Mouse (Mus musculus) heart, adult 9 months (tissue): ENCODE data around the gene Rps11.
A peak's percentile ranks its signal among the peaks of the same experiment; 100 is the strongest.
"Not testable (repeated sequence)": the region's sequence is repeated elsewhere in the genome, so short reads cannot be mapped to it uniquely, and the experiment has no call there.

ENCODE experiments used
- DNase-seq, 2 experiments: peaks; one replicate each; pipeline ENCODE4 v3.0.0; 2022; ENCODE audit warnings: low spot score in 2 of 2

Rps11 gene

DNA sequence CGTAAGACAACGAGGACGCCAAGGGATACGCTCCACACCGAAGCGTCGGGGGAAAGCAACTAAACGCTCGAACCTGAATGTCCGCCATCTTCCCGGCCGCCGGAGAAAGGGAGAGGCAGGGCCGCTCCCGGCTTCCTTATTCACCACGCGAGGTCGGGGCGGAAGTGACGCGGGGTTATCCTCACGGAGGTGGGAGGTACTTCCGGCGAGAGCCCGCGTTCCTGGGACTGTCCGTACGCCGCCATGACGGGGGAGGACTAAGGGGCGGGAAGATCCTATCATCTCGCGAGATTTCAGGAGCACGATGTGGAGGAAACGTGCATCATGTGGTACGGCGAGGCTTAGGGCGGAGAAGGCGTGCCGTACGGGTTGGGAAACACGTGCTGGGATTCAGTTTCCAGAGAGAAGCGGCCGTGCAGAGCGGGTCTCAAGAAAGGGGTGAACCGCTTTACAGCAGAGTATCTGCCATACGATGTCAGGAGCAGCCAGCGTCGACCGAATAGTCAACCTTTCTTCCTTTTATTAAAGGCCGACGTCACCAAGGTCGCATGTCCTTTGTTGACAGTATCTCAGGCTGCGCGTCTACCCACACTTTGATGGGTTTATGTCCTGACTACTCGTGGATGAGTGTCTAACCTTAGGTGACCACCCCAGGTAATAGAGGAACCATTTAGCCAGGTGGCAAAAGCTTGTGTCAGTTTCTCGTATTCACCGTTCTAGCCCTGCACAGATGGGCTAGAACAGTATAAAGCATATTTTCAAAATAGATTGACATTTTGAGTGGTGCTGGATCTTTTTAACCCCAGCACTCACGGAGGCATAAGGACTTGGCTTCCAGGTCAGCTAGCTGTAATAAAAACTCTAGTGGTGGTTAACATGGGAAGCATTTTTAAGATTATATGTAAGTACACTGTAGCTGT, at the start of gene Rps11:
TSS of gene Rps11 (minus strand) at position 216 of the 920 bp plus-strand sequence.
- DNase-seq, result peak; percentile 99

DNA sequence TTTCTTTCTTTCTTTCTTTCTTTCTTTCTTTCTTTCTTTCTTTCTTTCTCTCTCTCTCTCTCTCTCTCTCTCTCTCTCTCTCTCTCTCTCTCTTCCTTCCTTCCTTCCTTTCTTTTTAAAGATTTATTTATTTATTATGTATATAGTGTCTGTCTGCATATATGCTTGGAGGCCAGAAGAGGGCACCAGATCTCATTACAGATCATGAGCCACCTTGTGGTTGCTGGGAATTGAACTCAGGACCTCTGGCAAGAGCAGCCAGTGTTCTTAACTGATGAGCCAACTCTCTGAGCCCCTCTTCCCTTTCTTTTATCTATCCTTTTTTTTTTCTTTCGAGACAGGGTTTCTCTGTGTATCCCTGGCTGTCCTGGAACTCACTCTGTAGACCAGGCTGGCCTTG, 49.5 kb upstream of the Rps11 start:
- DNase-seq, result not testable (repeated sequence)

DNA sequence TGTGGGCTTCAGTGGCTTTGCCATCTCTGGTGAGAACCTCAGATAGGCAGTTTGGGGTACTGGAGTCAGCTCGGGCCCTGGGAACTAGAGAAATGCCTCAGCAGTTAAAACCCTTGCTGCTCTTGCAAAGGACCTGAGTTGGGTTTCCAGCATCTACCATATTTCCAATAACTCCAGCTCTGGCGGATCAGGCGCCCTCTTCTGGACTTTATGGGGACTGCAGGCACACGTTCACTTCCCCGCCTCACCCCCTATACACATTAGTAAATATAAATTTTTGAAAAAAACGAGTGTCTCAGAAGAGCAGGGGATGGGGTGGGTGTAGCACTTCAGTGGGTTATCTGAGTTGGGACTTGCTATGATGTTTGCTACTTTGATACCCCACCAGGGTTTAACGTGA, 48.7 kb upstream of the Rps11 start:
- no peak for DNase-seq

DNA sequence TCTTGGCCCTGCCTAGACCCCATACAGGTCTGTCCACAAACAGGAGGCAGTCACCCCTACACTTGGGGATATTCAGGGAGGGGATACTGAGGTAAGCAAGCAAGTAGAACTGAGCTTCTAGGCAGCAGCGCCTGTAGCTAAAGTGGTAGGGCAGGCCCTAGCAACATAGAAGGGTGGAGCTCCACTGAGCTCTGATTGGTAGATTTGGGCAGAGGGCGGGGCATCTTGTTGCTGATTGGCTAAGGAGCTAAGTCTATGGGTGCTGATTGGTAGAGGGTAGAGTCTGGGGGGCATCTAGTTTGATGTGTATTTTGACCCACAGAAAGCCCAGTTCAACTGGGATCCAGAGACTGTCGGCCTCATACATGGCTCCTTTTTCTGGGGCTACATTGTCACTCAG, 45.3 kb upstream of the Rps11 start:
- no peak for DNase-seq

DNA sequence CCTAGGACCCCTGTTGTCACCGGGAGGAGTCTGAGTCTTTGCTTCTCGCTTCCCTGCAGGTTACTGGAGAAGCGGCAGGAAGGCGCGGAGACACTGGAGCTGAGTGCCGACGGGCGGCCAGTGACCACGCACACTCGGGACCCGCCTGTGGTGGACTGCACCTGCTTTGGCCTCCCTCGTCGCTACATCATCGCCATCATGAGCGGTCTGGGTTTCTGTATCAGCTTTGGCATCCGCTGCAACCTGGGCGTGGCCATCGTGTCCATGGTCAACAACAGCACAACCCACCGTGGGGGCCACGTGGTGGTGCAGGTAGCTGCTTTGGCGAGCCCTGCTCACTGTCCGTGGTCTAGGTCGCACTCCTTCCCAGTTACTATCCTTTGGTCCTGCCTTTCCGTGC, 44.4 kb upstream of the Rps11 start:
- no peak for DNase-seq

DNA sequence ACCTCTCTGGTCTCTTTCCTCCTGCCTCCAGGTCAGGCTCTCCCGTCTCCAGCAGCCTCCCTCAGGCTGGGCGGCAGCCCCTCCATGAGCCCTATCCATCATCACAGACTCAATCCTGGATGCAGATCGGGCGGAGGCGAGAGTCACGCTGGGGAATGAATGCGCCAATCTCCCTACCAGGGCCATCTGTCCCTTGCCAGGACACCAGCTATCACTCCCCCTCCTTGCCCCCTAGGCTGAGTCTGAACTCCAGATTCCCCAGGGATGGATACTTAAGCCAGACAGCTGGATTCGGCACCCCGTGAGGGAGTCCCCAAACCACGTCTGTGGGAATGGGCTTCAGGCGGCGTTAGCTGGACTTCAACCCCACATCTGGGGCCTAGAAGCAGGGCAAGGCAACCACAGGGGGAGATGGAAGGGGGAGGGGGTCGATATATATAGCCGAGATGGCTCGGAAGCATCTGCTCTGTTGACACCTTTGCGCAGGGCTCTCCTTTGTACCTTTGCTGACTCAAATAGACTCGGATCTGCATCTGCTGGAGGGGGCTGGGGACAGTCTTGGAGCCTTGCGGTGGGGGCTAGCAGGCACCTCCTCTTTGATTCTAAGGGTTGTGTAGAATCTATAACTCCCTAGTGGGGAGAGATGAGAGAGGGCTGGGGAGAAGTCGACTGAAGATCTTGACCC, 43.7 kb upstream of the Rps11 start:
- no peak for DNase-seq

DNA sequence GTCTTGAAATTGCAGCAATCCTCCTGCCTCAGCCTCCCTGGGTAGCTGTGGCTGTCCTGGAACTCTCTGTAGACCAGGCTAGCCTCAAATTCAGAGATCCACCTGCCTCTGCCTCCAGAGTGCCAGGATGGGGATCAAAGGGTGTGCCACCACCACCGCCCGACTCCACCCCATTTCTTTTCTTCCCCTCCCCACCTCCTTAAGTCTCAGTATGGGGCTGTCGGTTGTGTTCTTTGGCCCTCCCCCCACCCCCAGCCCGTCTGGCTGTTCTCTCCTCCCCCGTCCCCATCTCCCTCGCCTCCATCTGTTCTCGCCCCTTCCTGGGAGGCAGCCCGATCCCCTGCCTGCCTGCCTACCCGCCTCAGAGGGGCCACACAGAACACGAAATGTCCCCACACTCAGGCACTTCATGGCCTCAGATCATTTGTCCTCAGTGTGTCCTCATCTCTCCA, 42.7 kb upstream of the Rps11 start:
- no peak for DNase-seq

DNA sequence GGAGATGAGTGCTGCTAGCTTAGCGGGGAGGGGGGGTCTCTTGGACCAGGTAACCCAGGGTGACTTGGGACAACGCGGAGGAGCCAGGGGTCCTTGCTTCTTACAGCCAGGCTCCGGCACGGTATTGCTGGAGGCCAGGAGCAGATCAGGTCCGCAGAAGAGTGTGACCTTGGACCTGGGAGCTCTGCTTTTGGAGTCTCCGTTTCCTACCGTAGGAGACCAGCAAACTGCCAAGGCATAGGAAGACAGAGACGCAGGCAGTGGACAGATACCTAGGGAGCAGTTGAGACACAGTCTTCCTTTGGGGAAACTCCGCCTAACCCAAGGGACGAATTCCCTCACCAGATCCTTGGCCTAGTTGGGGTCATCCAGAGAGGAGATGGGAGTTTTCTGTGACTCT, 41.5 kb upstream of the Rps11 start:
- DNase-seq, result no peak

DNA sequence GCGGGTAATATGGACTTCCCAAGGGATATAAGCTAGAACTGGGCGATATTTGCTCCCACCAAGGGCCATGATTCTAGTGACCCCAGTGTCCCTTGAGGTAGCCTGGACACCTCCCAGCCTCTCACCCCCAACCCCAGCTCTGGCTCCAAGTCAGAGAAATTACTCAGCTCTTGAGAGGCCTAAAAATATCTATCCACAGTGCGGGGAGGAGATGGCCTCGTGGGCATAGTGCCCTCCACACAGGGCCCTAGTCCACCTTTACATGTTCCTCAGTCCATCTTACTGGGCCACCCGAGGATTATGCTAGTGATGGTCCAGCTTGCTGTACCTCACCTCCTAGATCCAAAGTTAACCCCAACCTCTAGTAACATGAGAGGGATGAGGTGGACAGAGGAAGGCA, 40.6 kb upstream of the Rps11 start:
- DNase-seq, result no peak

DNA sequence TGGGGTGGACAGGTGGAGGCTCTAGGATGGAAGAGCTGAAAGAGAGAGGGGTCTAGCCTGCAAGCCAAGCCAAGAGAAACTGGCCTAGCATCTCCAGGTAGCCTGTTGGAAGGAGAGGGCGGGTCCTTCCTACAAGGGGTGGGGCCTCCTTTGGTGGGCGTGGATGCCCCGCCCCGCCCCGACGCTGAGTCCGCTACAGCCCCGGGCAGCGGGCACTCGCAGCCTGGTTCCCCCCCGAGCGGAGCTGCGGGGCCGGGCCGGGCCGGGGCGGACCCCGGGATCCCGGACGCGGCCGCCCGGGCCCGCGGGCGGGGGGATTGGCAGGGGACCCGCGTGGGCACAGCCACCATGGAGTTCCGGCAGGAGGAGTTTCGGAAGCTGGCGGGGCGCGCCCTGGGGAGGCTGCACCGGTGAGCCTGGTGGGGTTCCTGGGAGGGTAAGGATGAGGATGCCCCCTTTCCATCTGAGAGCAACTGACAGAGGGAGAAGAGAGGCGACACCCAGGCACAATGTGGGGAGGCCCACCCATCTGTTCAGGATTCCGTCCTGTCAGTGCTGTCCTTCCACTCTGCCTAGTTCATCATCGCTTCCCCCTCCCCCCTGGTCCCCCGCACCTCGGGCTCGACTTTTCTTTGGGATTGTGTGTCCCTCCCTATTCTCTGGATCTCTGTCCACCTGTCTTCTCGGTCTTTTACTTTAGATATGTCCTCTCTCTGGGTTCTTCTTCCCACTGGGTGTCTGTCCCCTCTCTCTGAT, 39.7 kb upstream of the Rps11 start, which contains the start of gene Slc17a7:
TSS of gene Slc17a7 (plus strand) at position 215 of the 756 bp plus-strand sequence.
- no peak for DNase-seq

DNA sequence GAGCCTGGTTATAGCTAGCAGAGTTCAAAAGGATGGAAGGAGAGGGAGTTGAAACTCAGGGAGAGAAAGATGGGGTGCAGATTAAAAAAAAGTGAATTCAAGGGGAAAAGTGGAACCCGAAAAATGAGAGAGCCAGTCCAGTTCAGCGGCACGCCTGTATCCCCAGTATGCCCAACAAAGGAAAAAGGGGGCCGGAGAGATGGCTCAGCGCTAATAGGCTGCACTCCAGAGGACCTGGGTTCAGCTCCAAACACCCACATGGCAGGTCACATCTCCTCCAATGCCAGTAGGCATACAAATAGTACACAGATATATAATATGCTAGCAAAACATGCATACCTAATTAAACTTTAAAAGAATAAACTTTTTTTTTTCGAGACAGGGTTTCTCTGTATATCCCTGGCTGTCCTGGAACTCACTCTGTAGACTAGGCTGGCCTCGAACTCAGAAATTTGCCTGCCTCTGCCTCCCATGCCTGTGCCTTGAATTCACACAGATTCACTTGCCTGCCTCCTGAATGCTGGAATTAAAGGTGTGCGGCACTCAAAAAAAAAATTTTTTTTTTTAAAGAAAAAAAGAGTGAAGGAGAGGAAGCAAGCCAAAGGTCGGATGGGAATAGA, 38.9 kb upstream of the Rps11 start:
- DNase-seq, result no peak

DNA sequence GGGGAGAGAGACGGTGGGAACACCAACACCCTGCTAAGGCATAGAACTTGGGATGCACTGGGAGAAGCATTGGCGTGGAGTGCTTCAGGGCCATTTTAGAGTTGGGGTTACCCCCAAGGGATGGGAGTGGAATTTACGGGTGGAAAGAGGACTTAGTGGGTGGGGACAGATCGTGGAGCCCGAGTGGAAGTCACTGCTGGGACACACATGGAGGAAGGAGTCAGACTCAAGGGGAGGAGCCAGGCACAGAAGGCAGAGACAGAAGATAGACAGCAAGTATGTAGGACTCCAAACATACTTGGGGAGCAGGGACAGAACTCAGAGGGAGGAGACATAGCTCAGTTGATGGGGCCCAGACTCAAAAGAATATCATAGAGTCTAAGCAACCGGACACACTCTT, 38.3 kb upstream of the Rps11 start:
- DNase-seq, result no peak

DNA sequence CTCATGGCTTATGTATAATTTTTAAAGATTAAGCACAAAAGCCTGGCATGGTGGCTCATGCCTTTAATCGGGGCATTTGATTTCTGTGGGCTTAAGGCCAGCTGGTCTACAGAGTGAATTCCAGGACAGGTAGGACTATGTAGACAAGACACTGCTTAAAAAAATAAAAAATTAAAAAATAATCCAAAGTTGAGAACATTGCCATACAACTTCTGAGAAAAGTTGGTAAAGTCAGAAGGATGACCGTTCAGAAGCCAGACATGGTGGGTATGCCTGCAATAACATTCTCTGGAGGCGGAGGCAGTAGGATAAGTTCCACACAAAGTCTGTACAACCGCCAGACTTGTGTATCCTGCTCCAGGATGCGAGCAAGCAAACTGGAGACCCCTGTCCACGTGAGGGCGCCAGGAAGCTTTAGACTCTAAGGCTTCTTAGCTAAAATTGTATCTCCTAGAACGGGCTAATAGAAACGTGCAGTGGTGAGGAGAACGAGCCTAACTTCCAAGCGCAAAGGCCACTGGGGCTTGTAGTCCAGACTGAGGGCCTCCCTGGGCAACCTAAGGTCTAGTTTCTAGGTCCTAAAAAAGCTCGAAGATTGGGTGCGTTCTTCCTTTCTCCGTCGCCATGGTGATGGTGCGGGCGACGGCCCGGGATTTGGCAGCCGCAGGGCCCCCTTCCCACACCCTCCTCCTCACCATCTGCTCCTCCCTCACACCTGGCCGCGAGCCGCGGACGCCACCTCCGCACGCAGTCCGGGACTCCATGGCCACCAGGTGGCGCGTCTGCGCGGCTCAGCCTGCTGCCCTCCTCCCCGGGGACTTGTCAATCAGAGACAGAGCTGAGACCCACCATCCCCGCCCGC, 37.6 kb upstream of the Rps11 start:
- DNase-seq, result peak; percentile 81 to 85

DNA sequence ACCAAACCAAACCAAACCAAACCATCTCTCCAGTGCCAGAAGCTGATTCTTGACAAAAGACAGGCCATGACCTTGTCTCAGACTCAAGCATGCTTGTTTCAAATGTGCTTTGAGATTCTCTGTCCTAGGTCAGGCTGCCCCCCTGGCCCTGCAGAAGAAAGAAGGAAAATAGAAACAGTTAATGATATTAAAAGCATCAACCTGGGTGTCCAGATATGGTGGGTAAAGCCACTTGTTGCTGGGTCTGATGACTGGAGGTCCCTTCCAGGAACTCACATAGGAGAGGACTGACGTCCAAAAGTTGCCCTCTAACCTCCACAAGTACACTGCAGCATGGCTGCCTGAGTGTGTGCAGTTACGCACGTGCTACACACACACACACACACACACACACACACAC, 36.6 kb upstream of the Rps11 start:
- no peak for DNase-seq

DNA sequence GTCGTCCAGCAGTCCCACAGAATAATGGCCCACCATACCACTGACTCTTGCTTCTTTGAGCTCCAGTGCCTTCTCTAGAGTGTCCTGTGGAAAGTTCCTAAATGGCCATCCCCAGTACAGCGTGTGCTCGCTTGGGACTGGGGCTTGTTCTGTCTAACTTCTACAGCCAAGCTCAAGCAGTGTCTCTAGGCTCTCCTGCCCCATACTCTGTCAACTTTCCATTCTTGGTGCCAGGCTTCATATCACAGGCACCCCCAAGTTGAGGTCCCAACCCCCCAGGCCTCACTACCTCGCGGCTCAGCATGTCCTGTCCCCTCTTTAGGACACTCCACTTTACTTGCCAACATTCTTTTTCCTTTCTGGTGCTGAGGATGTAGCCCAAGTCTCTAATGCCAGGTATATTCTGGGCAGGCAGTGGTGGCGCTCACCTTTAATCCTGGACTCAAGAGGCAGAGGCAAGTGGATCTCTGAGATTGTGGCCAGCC, 36.1 kb upstream of the Rps11 start:
- DNase-seq, result no peak

DNA sequence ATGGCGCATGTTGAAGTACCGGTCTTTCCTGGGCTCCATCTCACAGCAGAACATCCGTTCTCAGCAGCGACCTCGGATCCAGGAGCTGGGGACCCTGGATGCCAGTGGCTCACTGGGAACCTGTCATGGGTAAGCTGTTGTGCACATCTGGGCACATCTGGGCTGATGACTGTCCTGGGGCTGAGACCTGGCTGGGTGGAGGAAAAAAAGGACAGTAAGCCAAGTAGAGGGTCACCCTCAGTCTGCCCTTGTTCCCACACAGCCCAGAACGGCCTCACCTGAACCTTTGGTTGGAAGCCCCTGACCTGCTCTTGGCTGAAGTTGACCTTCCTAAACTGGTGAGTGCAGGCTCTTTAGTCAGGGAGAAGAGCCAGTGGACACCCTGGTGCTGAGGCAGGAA, 34.8 kb upstream of the Rps11 start:
- DNase-seq, result no peak

DNA sequence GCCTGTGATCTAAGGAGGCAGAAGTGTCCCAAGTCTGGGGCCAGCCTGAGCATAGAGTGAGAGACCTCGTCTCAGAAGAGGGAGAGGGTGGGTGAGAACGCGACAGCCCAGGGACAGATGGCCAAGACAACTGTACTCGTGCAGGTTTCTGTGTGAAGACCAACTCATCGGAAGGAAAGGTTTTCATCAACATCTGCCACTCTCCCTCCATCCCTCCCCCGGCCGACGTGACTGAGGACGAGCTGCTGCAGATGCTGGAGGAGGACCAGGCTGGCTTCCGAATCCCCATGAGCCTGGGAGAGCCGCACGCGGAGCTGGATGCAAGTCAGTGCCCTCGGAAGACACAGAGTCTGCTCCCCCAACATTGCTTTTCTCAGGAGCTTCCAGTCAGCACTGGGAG, 33.2 kb upstream of the Rps11 start:
- DNase-seq, result no peak

DNA sequence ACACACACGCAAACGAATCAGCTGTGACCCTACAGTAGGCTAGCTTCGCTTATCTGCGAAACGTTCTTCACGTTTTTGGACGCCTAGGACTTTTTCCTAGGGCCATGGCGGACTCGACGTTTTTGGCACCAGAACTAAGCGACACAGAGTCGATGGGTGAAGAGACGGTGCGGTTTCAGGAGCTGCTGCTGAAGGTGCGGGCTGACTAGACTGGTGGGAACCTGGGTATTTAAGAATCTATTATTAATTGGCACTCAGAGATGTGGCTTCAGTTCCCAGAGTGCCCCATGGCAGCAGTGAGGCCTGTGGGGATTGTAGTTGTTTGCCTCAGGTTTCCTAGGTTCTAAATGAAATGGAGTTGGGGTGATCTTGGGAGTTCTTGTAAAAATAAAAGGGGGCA, 32.0 kb upstream of the Rps11 start:
- no peak for DNase-seq

DNA sequence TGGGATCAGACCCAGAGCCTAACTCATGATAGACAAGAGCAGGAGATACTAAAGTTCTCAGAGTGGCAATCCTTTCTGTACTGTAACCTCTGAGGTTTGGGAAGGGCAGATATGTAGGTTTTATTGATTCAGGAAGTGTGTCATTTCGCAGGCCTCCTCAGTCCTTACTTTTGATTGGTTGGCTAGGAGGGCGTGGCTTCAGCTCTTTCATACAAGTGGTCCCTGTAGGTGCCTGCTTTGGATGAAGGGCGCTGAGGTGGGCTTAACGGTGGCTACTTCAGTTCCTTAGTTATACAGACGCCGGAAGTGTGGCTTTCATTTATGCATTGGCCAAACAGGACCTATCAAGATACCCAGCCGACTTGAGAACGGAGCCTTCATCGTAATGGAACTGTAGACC, 31.4 kb upstream of the Rps11 start:
- no peak for DNase-seq

DNA sequence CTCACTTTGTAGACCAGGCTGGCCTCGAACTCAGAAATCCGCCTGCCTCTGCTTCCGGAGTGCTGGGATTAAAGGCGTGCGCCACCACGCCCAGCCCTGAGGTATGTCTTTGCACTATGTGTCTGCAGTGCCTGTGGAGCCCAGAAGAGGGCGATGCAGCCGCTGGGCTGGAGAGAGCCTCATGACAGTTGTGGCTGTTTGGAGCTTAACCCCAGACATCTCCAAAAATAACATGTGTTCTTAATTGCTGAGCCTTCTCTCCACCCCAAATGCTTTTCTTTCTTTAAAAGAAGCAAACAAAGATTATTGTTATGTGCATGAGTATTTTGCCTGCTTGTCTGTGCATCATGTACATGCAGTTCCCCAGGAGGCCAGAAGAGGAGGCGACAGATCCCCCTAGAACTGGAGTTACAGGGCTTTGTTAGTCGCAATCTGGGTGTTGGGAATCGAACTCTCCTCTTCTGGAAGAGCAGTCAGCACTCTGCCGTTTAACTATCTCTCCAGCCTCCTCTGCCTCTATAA, 30.8 kb upstream of the Rps11 start:
- peak in 1 of 2 experiments; percentile 51 for DNase-seq
